Mouse (Mus musculus): ENCODE measurements around the gene Gm364. TPM values are rescaled to one million over a fixed set of nuclear protein-coding genes. Genes with fewer than 3 reads are reported as not detected.

The Gm364 gene
- total RNA-seq, 4 experiments from 2014 or later, result not detected

Other genes with a start within 250 kb of the Gm364 start
- gene Cd40lg, start 197.0 kb upstream of the Gm364 start, total RNA-seq (2022), result not detected
- 10 to 100 TPM; 12.2 to 19.1 (median 16.4) TPM for gene Arhgef6, start 70.4 kb upstream of the Gm364 start, total RNA-seq (2022)
- gene Rbmx, start 16.1 kb upstream of the Gm364 start, total RNA-seq (2022), result 10 to 100 TPM; 55.1 to 63.6 (median 57.5) TPM
- 1 to 10 TPM; 2.1 to 5.3 (median 4.8) TPM for gene Gpr101, start 94.6 kb downstream of the Gm364 start, total RNA-seq (2022)

All from left cerebral cortex, adult 8-10 months (tissue).